Mouse (Mus musculus): Measurements from ENCODE around the gene Arl11. TPM values are rescaled to one million over a fixed set of nuclear protein-coding genes. Genes with fewer than 3 reads are reported as not detected.

Arl11 gene
- polyA plus RNA-seq (2016; fragmentation: Nextera tagmentation; extraction: Ambion mirVana), result 0.41 and 0.47 TPM in 2 replicates

GRCm38 (mm10) chr14:61309593-61309992, at the start of gene Arl11:
Gene Arl11, plus strand, starts transcription at chr14:61309753.
- Histone ChIP-seq H3K27ac (no peak within 1 kb of the TSS), H3K9me3 (no peaks in the 10 kb centered on the region), H3K4me1 (replicated peaks) (peaks cover 14% of the 10 kb centered on the region), H3K4me2 (no peak within 1 kb of the TSS), H3K36me3 (no peaks in the 10 kb centered on the region), H3K27me3 (no peaks in the 10 kb centered on the region), H3K9ac (replicated peaks) (no peak within 1 kb of the TSS), H3K4me3 (replicated peaks) (no peak within 1 kb of the TSS)
- no peak for ATAC-seq (ENCODE audit: insufficient number of reproducible peaks, insufficient read depth, low FRiP score, low TSS enrichment, low read depth)
- 60% methylated on average over 6 of the region's 6 CpGs for WGBS

GRCm38 (mm10) chr14:61267908-61268475, 41.6 kb upstream of the Arl11 start:
- no peak for ATAC-seq (ENCODE audit: insufficient number of reproducible peaks, insufficient read depth, low FRiP score, low TSS enrichment, low read depth)
- no peaks in the 10 kb centered on the region for H3K4me1 ChIP-seq (replicated peaks)
- H3K4me3 ChIP-seq (replicated peaks), result no peak overlapping the region
- no peak overlapping the region for H3K9ac ChIP-seq (replicated peaks)
- no peak overlapping the region for H3K4me2 ChIP-seq
- no peak overlapping the region for H3K27ac ChIP-seq
- peaks cover 14% of the 10 kb centered on the region; the same call in 1 of the 2 replicates for H3K27me3 ChIP-seq
- H3K36me3 ChIP-seq, result no peaks in the 10 kb centered on the region
- 71% methylated on average over 5 of the region's 5 CpGs for WGBS
- H3K9me3 ChIP-seq, result no peaks in the 10 kb centered on the region

GRCm38 (mm10) chr14:61274414-61275198, 34.9 kb upstream of the Arl11 start:
- peak overlapping the region; percentile 31 for H3K4me3 ChIP-seq (replicated peaks)
- WGBS, result 7% methylated on average over 38 of the region's 38 CpGs
- H3K27ac ChIP-seq, result no peak overlapping the region
- H3K4me1 ChIP-seq (replicated peaks), result peaks cover 11% of the 10 kb centered on the region
- peak overlapping the region; percentile 54 for H3K4me2 ChIP-seq
- H3K9ac ChIP-seq (replicated peaks), result peak overlapping the region; percentile 23; the same call in 1 of the 2 replicates
- H3K36me3 ChIP-seq, result no peaks in the 10 kb centered on the region
- H3K27me3 ChIP-seq, result peaks cover 55% of the 10 kb centered on the region
- ATAC-seq (ENCODE audit: insufficient number of reproducible peaks, insufficient read depth, low FRiP score, low TSS enrichment, low read depth), result no peak
- H3K9me3 ChIP-seq, result no peaks in the 10 kb centered on the region

- H3K4me3 ChIP-seq (replicated peaks), result no peak overlapping the region
- no peak for ATAC-seq (ENCODE audit: insufficient number of reproducible peaks, insufficient read depth, low FRiP score, low TSS enrichment, low read depth)
- H3K9ac ChIP-seq (replicated peaks), result no peak overlapping the region
- H3K27me3 ChIP-seq, result peaks cover 49% of the 10 kb centered on the region
- WGBS, result 41% methylated on average over 1 of the region's 1 CpGs
- no peaks in the 10 kb centered on the region for H3K36me3 ChIP-seq
- H3K27ac ChIP-seq, result no peak overlapping the region
- no peak overlapping the region for H3K4me2 ChIP-seq
- peaks cover 11% of the 10 kb centered on the region for H3K4me1 ChIP-seq (replicated peaks)
- H3K9me3 ChIP-seq, result no peaks in the 10 kb centered on the region
Observed at GRCm38 (mm10) chr14:61277285-61277684, 32.3 kb upstream of the Arl11 start.

GRCm38 (mm10) chr14:61278676-61279300, 30.8 kb upstream of the Arl11 start:
- WGBS, result 86% methylated on average over 7 of the region's 7 CpGs
- H3K27me3 ChIP-seq, result peaks cover 36% of the 10 kb centered on the region
- H3K4me1 ChIP-seq (replicated peaks), result peaks cover 11% of the 10 kb centered on the region
- H3K4me3 ChIP-seq (replicated peaks), result no peak overlapping the region
- no peaks in the 10 kb centered on the region for H3K36me3 ChIP-seq
- H3K4me2 ChIP-seq, result no peak overlapping the region
- ATAC-seq (ENCODE audit: insufficient number of reproducible peaks, insufficient read depth, low FRiP score, low TSS enrichment, low read depth), result no peak
- H3K27ac ChIP-seq, result no peak overlapping the region
- no peak overlapping the region for H3K9ac ChIP-seq (replicated peaks)
- H3K9me3 ChIP-seq, result no peaks in the 10 kb centered on the region

GRCm38 (mm10) chr14:61288606-61289286, 20.8 kb upstream of the Arl11 start:
- Histone ChIP-seq H3K9me3 (no peaks in the 10 kb centered on the region), H3K27me3 (no peaks in the 10 kb centered on the region), H3K4me2 (no peak overlapping the region), H3K27ac (no peak overlapping the region), H3K36me3 (no peaks in the 10 kb centered on the region), H3K4me3 (replicated peaks) (no peak overlapping the region), H3K9ac (replicated peaks) (no peak overlapping the region), H3K4me1 (replicated peaks) (no peaks in the 10 kb centered on the region)
- 68% methylated on average over 19 of the region's 19 CpGs for WGBS
- ATAC-seq (ENCODE audit: insufficient number of reproducible peaks, insufficient read depth, low FRiP score, low TSS enrichment, low read depth), result no peak

GRCm38 (mm10) chr14:61290664-61291063, 18.9 kb upstream of the Arl11 start:
- Histone ChIP-seq H3K4me3 (replicated peaks) (no peak overlapping the region), H3K27ac (no peak overlapping the region), H3K27me3 (no peaks in the 10 kb centered on the region), H3K4me2 (no peak overlapping the region), H3K9ac (replicated peaks) (no peak overlapping the region), H3K36me3 (no peaks in the 10 kb centered on the region), H3K9me3 (no peaks in the 10 kb centered on the region), H3K4me1 (replicated peaks) (no peaks in the 10 kb centered on the region)
- ATAC-seq (ENCODE audit: insufficient number of reproducible peaks, insufficient read depth, low FRiP score, low TSS enrichment, low read depth), result no peak
- 73% methylated on average over 3 of the region's 3 CpGs for WGBS

GRCm38 (mm10) chr14:61293884-61294737, 15.4 kb upstream of the Arl11 start:
- no peak for ATAC-seq (ENCODE audit: insufficient number of reproducible peaks, insufficient read depth, low FRiP score, low TSS enrichment, low read depth)
- no peak overlapping the region for H3K9ac ChIP-seq (replicated peaks)
- 0 out of 2 replicates have a peak, but pooled peaks cover 3% of the 10 kb centered on the region for H3K27me3 ChIP-seq
- 47% methylated on average over 16 of the region's 16 CpGs for WGBS
- no peak overlapping the region for H3K27ac ChIP-seq
- no peaks in the 10 kb centered on the region for H3K36me3 ChIP-seq
- no peaks in the 10 kb centered on the region for H3K9me3 ChIP-seq
- no peak overlapping the region for H3K4me2 ChIP-seq
- no peaks in the 10 kb centered on the region for H3K4me1 ChIP-seq (replicated peaks)
- no peak overlapping the region for H3K4me3 ChIP-seq (replicated peaks)

GRCm38 (mm10) chr14:61294738-61295079, 14.8 kb upstream of the Arl11 start:
- no peak overlapping the region for H3K9ac ChIP-seq (replicated peaks)
- H3K4me3 ChIP-seq (replicated peaks), result no peak overlapping the region
- no peaks in the 10 kb centered on the region for H3K36me3 ChIP-seq
- no peaks in the 10 kb centered on the region for H3K9me3 ChIP-seq
- no peak overlapping the region for H3K4me2 ChIP-seq
- no peak for ATAC-seq (ENCODE audit: insufficient number of reproducible peaks, insufficient read depth, low FRiP score, low TSS enrichment, low read depth)
- 20% methylated on average over 6 of the region's 6 CpGs for WGBS
- no peak overlapping the region for H3K27ac ChIP-seq
- no peaks in the 10 kb centered on the region for H3K4me1 ChIP-seq (replicated peaks)
- 0 out of 2 replicates have a peak, but pooled peaks cover 3% of the 10 kb centered on the region for H3K27me3 ChIP-seq

- 87% methylated on average over 6 of the region's 6 CpGs for WGBS
- H3K4me1 ChIP-seq (replicated peaks), result 0 out of 2 replicates have a peak, but pooled peaks cover 7% of the 10 kb centered on the region
- ATAC-seq (ENCODE audit: insufficient number of reproducible peaks, insufficient read depth, low FRiP score, low TSS enrichment, low read depth), result no peak
- H3K4me3 ChIP-seq (replicated peaks), result no peak overlapping the region
- H3K9ac ChIP-seq (replicated peaks), result no peak overlapping the region
- H3K4me2 ChIP-seq, result no peak overlapping the region
- H3K9me3 ChIP-seq, result no peaks in the 10 kb centered on the region
- H3K27ac ChIP-seq, result no peak overlapping the region
- 0 out of 2 replicates have a peak, but pooled peaks cover 3% of the 10 kb centered on the region for H3K27me3 ChIP-seq
- H3K36me3 ChIP-seq, result no peaks in the 10 kb centered on the region
Observed at GRCm38 (mm10) chr14:61299810-61300209, 9.7 kb upstream of the Arl11 start.

All from limb, embryonic 12.5 days (tissue).